Mouse (Mus musculus) midbrain, postnatal 0 days (tissue): ENCODE results near the gene Mast2. TPM values are rescaled to one million over a fixed set of nuclear protein-coding genes. Genes with fewer than 3 reads are reported as not detected.

Experiments
- ATAC-seq: fragments of 200-750 bp; cut with Nextera tagmentation; 2 replicates; pipeline ENCODE4 v1.8.0; 2017; ENCODE audit warnings: moderate number of reproducible peaks, mild to moderate bottlenecking, moderate TSS enrichment, moderate library complexity; ENCODE audit not compliant: low FRiP score
- DNase-seq: peaks from one replicate; pipeline ENCODE4 v3.0.0-alpha.2; 2015; ENCODE audit warnings: low spot score
- H3K27ac ChIP-seq: fragments of 300-500 bp; sonication (generic); 2 replicates; pipeline ENCODE4 v1.5.1; 2014; ENCODE audit warnings: low read depth, mild to moderate bottlenecking, low read length, mixed read lengths
- H3K27me3 ChIP-seq: fragments of 300-500 bp; sonication (generic); 2 replicates; pipeline ENCODE4 v1.6.1; 2014; ENCODE audit warnings: low read length, control low read depth, mixed read lengths; ENCODE audit not compliant: insufficient read depth
- H3K36me3 ChIP-seq: fragments of 300-500 bp; sonication (generic); 2 replicates; pipeline ENCODE4 v1.6.1; 2014; ENCODE audit warnings: low read length, control low read depth, mixed read lengths; ENCODE audit not compliant: insufficient read depth
- H3K4me1 ChIP-seq: fragments of 300-500 bp; sonication (generic); 2 replicates; pipeline ENCODE4 v1.6.1; 2014; ENCODE audit warnings: mild to moderate bottlenecking, control low read depth, antibody characterized with exemption, low read length, mixed read lengths; ENCODE audit not compliant: insufficient read depth
- H3K4me2 ChIP-seq: fragments of 300-500 bp; sonication (generic); 2 replicates; pipeline ENCODE4 v1.6.1; 2014; ENCODE audit warnings: low read depth, mild to moderate bottlenecking, low read length, mixed read lengths; ENCODE audit not compliant: poor library complexity, severe bottlenecking
- H3K4me3 ChIP-seq: fragments of 300-500 bp; sonication (generic); 2 replicates; pipeline ENCODE4 v1.5.1; 2014; ENCODE audit warnings: low read depth, mild to moderate bottlenecking, low read length, moderate library complexity
- H3K9ac ChIP-seq: fragments of 300-500 bp; sonication (generic); replicated peaks from 2 replicates; pipeline ENCODE4 v1.6.1; 2014; ENCODE audit warnings: mild to moderate bottlenecking, low read length, moderate library complexity, mixed read lengths; ENCODE audit not compliant: poor library complexity, severe bottlenecking
- H3K9me3 ChIP-seq: fragments of 300-500 bp; sonication (generic); 2 replicates; pipeline ENCODE4 v1.6.1; 2016; ENCODE audit warnings: low read length, control low read depth
- CTCF ChIP-seq: IDR thresholded peaks from 2 replicates; pipeline ENCODE4 v1.5.1; 2016; ENCODE audit warnings: antibody characterized with exemption, mild to moderate bottlenecking
- WGBS: fragments of 180-500 bp; shearing (Covaris S2); extraction: QIAGEN DNeasy Blood & Tissue Kit; methylation state at CpG from one replicate; pipeline ENCODE4 v1.1.7; 2014; 5-methylcytosine and 5-hydroxymethylcytosine counted together
- polyA plus RNA-seq: library from polyadenylated mRNA; unstranded; fragments of >200 nt; fragmentation: Nextera tagmentation; extraction: Ambion mirVana; gene quantifications from 2 replicates; pipeline ENCODE4 v1.2.1, GENCODE M21; 2015
- total RNA-seq: library from RNA; depleted of rRNA; stranded (reverse); fragments of >200 nt; gene quantifications from 2 replicates; pipeline ENCODE4 v1.2.3, GENCODE M21; 2014

Gene Mast2
- total and polyA plus RNA-seq, 2 experiments from 2014 or later = 30.3 to 95.8 TPM

- 0 out of 2 replicates have a peak, but pooled peaks cover 2% of the 10 kb centered on the region for H3K4me1 ChIP-seq
- H3K9ac ChIP-seq = peak overlapping the region; percentile 72
- peak; percentile 68; the same call in 1 of the 2 replicates for ATAC-seq
- H3K4me3 ChIP-seq = peak overlapping the region; percentile 38
- peak overlapping the region; percentile 82 for H3K27ac ChIP-seq
- peak overlapping the region; percentile 58 for H3K4me2 ChIP-seq
- peak; percentile 70 for DNase-seq
- H3K36me3 ChIP-seq = no peaks in the 10 kb centered on the region
- no peak for TF ChIP-seq CTCF
- WGBS = 1% methylated on average over 8 of the region's 8 CpGs
- H3K27me3 ChIP-seq = no peaks in the 10 kb centered on the region
- H3K9me3 ChIP-seq = no peaks in the 10 kb centered on the region
Observed at GRCm38 (mm10) chr4:116405955-116406351, 58.0 kb downstream of the Mast2 start.

GRCm38 (mm10) chr4:116405276-116405954 is 58.6 kb downstream of the Mast2 start:
- H3K9me3 ChIP-seq = no peaks in the 10 kb centered on the region
- H3K4me3 ChIP-seq = peak overlapping the region; percentile 38
- H3K27ac ChIP-seq = peak overlapping the region; percentile 82
- no peaks in the 10 kb centered on the region for H3K27me3 ChIP-seq
- no peaks in the 10 kb centered on the region for H3K36me3 ChIP-seq
- H3K4me2 ChIP-seq = peak overlapping the region; percentile 58
- WGBS = 5% methylated on average over 7 of the region's 7 CpGs
- H3K4me1 ChIP-seq = 0 out of 2 replicates have a peak, but pooled peaks cover 2% of the 10 kb centered on the region
- no peak for ATAC-seq
- no peak for TF ChIP-seq CTCF
- DNase-seq = no peak
- H3K9ac ChIP-seq = peak overlapping the region; percentile 72

- 38% methylated on average over 2 of the region's 2 CpGs for WGBS
- DNase-seq = peak; percentile 75
- peak; percentile 66 for TF ChIP-seq CTCF
- Histone ChIP-seq H3K36me3 (no peaks in the 10 kb centered on the region), H3K4me2 (peak overlapping the region; percentile 58), H3K9me3 (no peaks in the 10 kb centered on the region), H3K4me3 (peak overlapping the region; percentile 26), H3K4me1 (0 out of 2 replicates have a peak, but pooled peaks cover 2% of the 10 kb centered on the region), H3K27me3 (no peaks in the 10 kb centered on the region), H3K27ac (no peak overlapping the region), H3K9ac (no peak overlapping the region)
- 0 out of 2 replicates have a peak, but pooled peaks have one; percentile 47 for ATAC-seq
Observed at GRCm38 (mm10) chr4:116403884-116404283, 60.1 kb downstream of the Mast2 start.

- H3K36me3 ChIP-seq = no peaks in the 10 kb centered on the region
- no peak overlapping the region for H3K9ac ChIP-seq
- peak overlapping the region; percentile 58; the same call in 1 of the 2 replicates for H3K4me2 ChIP-seq
- no peaks in the 10 kb centered on the region for H3K9me3 ChIP-seq
- TF ChIP-seq CTCF = no peak
- DNase-seq (no peak), ATAC-seq (no peak)
- no peak overlapping the region for H3K4me3 ChIP-seq
- no peaks in the 10 kb centered on the region for H3K27me3 ChIP-seq
- no peak overlapping the region for H3K27ac ChIP-seq
- H3K4me1 ChIP-seq = 0 out of 2 replicates have a peak, but pooled peaks cover 2% of the 10 kb centered on the region
- WGBS = 90% methylated on average over 1 of the region's 1 CpGs
Observed at GRCm38 (mm10) chr4:116402708-116403107, 61.3 kb downstream of the Mast2 start.

- H3K36me3 ChIP-seq = no peaks in the 10 kb centered on the region
- H3K4me1 ChIP-seq = no peaks in the 10 kb centered on the region
- no peak for TF ChIP-seq CTCF
- WGBS = 32% methylated on average over 1 of the region's 1 CpGs
- no peak overlapping the region for H3K4me3 ChIP-seq
- no peak overlapping the region for H3K4me2 ChIP-seq
- ATAC-seq (no peak), DNase-seq (no peak)
- no peaks in the 10 kb centered on the region for H3K9me3 ChIP-seq
- H3K27me3 ChIP-seq = no peaks in the 10 kb centered on the region
- no peak overlapping the region for H3K9ac ChIP-seq
- no peak overlapping the region for H3K27ac ChIP-seq
Observed at GRCm38 (mm10) chr4:116398051-116398450, 65.9 kb downstream of the Mast2 start.

- Histone ChIP-seq H3K4me3 (no peak overlapping the region), H3K9ac (no peak overlapping the region), H3K4me2 (no peak overlapping the region), H3K27me3 (no peaks in the 10 kb centered on the region), H3K9me3 (no peaks in the 10 kb centered on the region), H3K27ac (no peak overlapping the region), H3K4me1 (no peaks in the 10 kb centered on the region), H3K36me3 (no peaks in the 10 kb centered on the region)
- no peak for ATAC-seq
- no peak for DNase-seq
- no peak for TF ChIP-seq CTCF
- 70% methylated on average over 2 of the region's 2 CpGs for WGBS
Observed at GRCm38 (mm10) chr4:116377973-116378667, 85.9 kb downstream of the Mast2 start.
